Mouse (Mus musculus) neural tube, embryonic 14.5 days (tissue): ENCODE data around the gene Hoxb7. TPM values are rescaled to one million over a fixed set of nuclear protein-coding genes. Genes with fewer than 3 reads are reported as not detected.

Source experiments
- ATAC-seq: fragments of 200-750 bp; cut with Nextera tagmentation; 2 replicates; pipeline ENCODE4 v1.8.0; 2017; ENCODE audit warnings: low read depth, mild to moderate bottlenecking, moderate TSS enrichment, moderate library complexity
- H3K27ac ChIP-seq: fragments of 300-500 bp; sonication (generic); 2 replicates; pipeline ENCODE4 v1.5.1; 2014; ENCODE audit warnings: low read depth, mild to moderate bottlenecking, control low read depth, low read length, moderate library complexity, mixed read lengths
- H3K27me3 ChIP-seq: fragments of 300-500 bp; sonication (generic); 2 replicates; pipeline ENCODE4 v1.6.1; 2014; ENCODE audit warnings: low read length; ENCODE audit not compliant: control insufficient read depth, insufficient read depth
- H3K36me3 ChIP-seq: fragments of 300-500 bp; sonication (generic); 2 replicates; pipeline ENCODE4 v1.6.1; 2014; ENCODE audit warnings: low read length, mixed read lengths; ENCODE audit not compliant: control insufficient read depth, insufficient read depth
- H3K4me1 ChIP-seq: fragments of 300-500 bp; sonication (generic); 2 replicates; pipeline ENCODE4 v1.6.1; 2014; ENCODE audit warnings: low read length; ENCODE audit not compliant: control insufficient read depth, insufficient read depth
- H3K4me2 ChIP-seq: fragments of 300-500 bp; sonication (generic); 2 replicates; pipeline ENCODE4 v1.6.1; 2014; ENCODE audit warnings: mild to moderate bottlenecking, low read depth, low read length, control low read depth
- H3K4me3 ChIP-seq: fragments of 300-500 bp; sonication (generic); 2 replicates; pipeline ENCODE4 v1.5.1; 2014; ENCODE audit warnings: low read depth, low read length, control low read depth, mixed read lengths
- H3K9ac ChIP-seq: fragments of 300-500 bp; sonication (generic); replicated peaks from 2 replicates; pipeline ENCODE4 v1.6.1; 2014; ENCODE audit warnings: low read depth, mild to moderate bottlenecking, control low read depth, low read length, mixed read lengths
- H3K9me3 ChIP-seq: fragments of 300-500 bp; sonication (generic); 2 replicates; pipeline ENCODE4 v1.6.1; 2016; ENCODE audit warnings: low read length; ENCODE audit not compliant: control insufficient read depth
- WGBS: fragments of 180-500 bp; shearing (Covaris S2); extraction: QIAGEN DNeasy Blood & Tissue Kit; methylation state at CpG from one replicate; pipeline ENCODE4 v1.1.7; 2014; 5-methylcytosine and 5-hydroxymethylcytosine counted together
- polyA plus RNA-seq: library from polyadenylated mRNA; unstranded; fragments of >200 nt; fragmentation: Nextera tagmentation; extraction: Ambion mirVana; gene quantifications from 2 replicates; pipeline ENCODE4 v1.2.1, GENCODE M21; 2014

The Hoxb7 gene
- polyA plus RNA-seq, 1 experiment from 2014 or later, result 133 TPM

GRCm38 (mm10) chr11:96257141-96257540 is 29.3 kb upstream of the Hoxb7 start:
- 33% methylated on average over 2 of the region's 2 CpGs for WGBS
- Histone ChIP-seq H3K27ac (no peak overlapping the region), H3K36me3 (no peaks in the 10 kb centered on the region), H3K27me3 (0 out of 2 replicates have a peak, but pooled peaks cover 2% of the 10 kb centered on the region), H3K4me3 (no peak overlapping the region), H3K9ac (no peak overlapping the region), H3K9me3 (no peaks in the 10 kb centered on the region), H3K4me2 (peak overlapping the region; percentile 9; the same call in 1 of the 2 replicates), H3K4me1 (peaks cover 28% of the 10 kb centered on the region)
- ATAC-seq, result no peak

- H3K4me1 ChIP-seq, result peaks cover 38% of the 10 kb centered on the region
- H3K4me3 ChIP-seq, result no peak overlapping the region
- WGBS, result 5% methylated on average over 2 of the region's 2 CpGs
- H3K27ac ChIP-seq, result no peak overlapping the region
- no peaks in the 10 kb centered on the region for H3K9me3 ChIP-seq
- no peak overlapping the region for H3K9ac ChIP-seq
- no peak for ATAC-seq
- H3K27me3 ChIP-seq, result 0 out of 2 replicates have a peak, but pooled peaks cover 2% of the 10 kb centered on the region
- no peak overlapping the region for H3K4me2 ChIP-seq
- no peaks in the 10 kb centered on the region for H3K36me3 ChIP-seq
Observed at GRCm38 (mm10) chr11:96259038-96259437, 27.4 kb upstream of the Hoxb7 start.

- ATAC-seq, result no peak
- Histone ChIP-seq H3K27ac (no peak overlapping the region), H3K36me3 (no peaks in the 10 kb centered on the region), H3K4me3 (no peak overlapping the region), H3K27me3 (0 out of 2 replicates have a peak, but pooled peaks cover 2% of the 10 kb centered on the region), H3K4me1 (peaks cover 42% of the 10 kb centered on the region), H3K4me2 (no peak overlapping the region), H3K9me3 (no peaks in the 10 kb centered on the region), H3K9ac (no peak overlapping the region)
- 14% methylated on average over 1 of the region's 1 CpGs for WGBS
Observed at GRCm38 (mm10) chr11:96259511-96259910, 26.9 kb upstream of the Hoxb7 start.

- Histone ChIP-seq H3K4me1 (peaks cover 43% of the 10 kb centered on the region), H3K36me3 (no peaks in the 10 kb centered on the region), H3K4me3 (no peak overlapping the region; the same call in 1 of the 2 replicates), H3K9me3 (no peaks in the 10 kb centered on the region), H3K27me3 (0 out of 2 replicates have a peak, but pooled peaks cover 2% of the 10 kb centered on the region), H3K9ac (no peak overlapping the region), H3K27ac (peak overlapping the region; percentile 49; the same call in 1 of the 2 replicates), H3K4me2 (peak overlapping the region; percentile 28; the same call in 1 of the 2 replicates)
- WGBS, result 3% methylated on average over 23 of the region's 23 CpGs
- ATAC-seq, result peak; percentile 64; the same call in 1 of the 2 replicates
Observed at GRCm38 (mm10) chr11:96260310-96260970, 26.0 kb upstream of the Hoxb7 start.

- H3K36me3 ChIP-seq, result no peaks in the 10 kb centered on the region
- no peak overlapping the region for H3K4me3 ChIP-seq
- H3K9me3 ChIP-seq, result no peaks in the 10 kb centered on the region
- H3K27me3 ChIP-seq, result 0 out of 2 replicates have a peak, but pooled peaks cover 2% of the 10 kb centered on the region
- WGBS, result 4% methylated on average over 24 of the region's 24 CpGs
- H3K4me2 ChIP-seq, result peak overlapping the region; percentile 17; the same call in 1 of the 2 replicates
- H3K27ac ChIP-seq, result no peak overlapping the region
- peaks cover 43% of the 10 kb centered on the region for H3K4me1 ChIP-seq
- peak; percentile 32; the same call in 1 of the 2 replicates for ATAC-seq
- H3K9ac ChIP-seq, result no peak overlapping the region
Observed at GRCm38 (mm10) chr11:96261323-96261890, 25.0 kb upstream of the Hoxb7 start.

GRCm38 (mm10) chr11:96262262-96262830 is 24.1 kb upstream of the Hoxb7 start:
- H3K27me3 ChIP-seq, result 0 out of 2 replicates have a peak, but pooled peaks cover 2% of the 10 kb centered on the region
- ATAC-seq, result no peak
- H3K4me1 ChIP-seq, result peaks cover 44% of the 10 kb centered on the region
- H3K27ac ChIP-seq, result no peak overlapping the region
- H3K9me3 ChIP-seq, result no peaks in the 10 kb centered on the region
- H3K36me3 ChIP-seq, result no peaks in the 10 kb centered on the region
- WGBS, result 22% methylated on average over 6 of the region's 6 CpGs
- H3K4me2 ChIP-seq, result no peak overlapping the region
- H3K4me3 ChIP-seq, result no peak overlapping the region
- no peak overlapping the region for H3K9ac ChIP-seq

GRCm38 (mm10) chr11:96263636-96264389 is 22.6 kb upstream of the Hoxb7 start:
- ATAC-seq, result no peak
- Histone ChIP-seq H3K27me3 (no peaks in the 10 kb centered on the region), H3K36me3 (no peaks in the 10 kb centered on the region), H3K4me1 (peaks cover 52% of the 10 kb centered on the region), H3K27ac (peak overlapping the region; percentile 44; the same call in 1 of the 2 replicates), H3K4me3 (no peak overlapping the region), H3K9me3 (no peaks in the 10 kb centered on the region), H3K9ac (peak overlapping the region; percentile 47), H3K4me2 (peak overlapping the region; percentile 40)
- 10% methylated on average over 33 of the region's 33 CpGs for WGBS

- 0 out of 2 replicates have a peak overlapping the region, but pooled peaks have one; percentile 40 for H3K4me2 ChIP-seq
Observed at GRCm38 (mm10) chr11:96264390-96265020, 21.9 kb upstream of the Hoxb7 start.

More at GRCm38 (mm10) chr11:96264390-96265020, 21.9 kb upstream of the Hoxb7 start:
- no peaks in the 10 kb centered on the region for H3K36me3 ChIP-seq
- no peak overlapping the region for H3K4me3 ChIP-seq
- H3K27ac ChIP-seq, result no peak overlapping the region; the same call in 1 of the 2 replicates
- H3K9ac ChIP-seq, result peak overlapping the region; percentile 47; the same call in 1 of the 2 replicates
- no peaks in the 10 kb centered on the region for H3K9me3 ChIP-seq
- no peak for ATAC-seq
- H3K4me1 ChIP-seq, result peaks cover 59% of the 10 kb centered on the region
- no peaks in the 10 kb centered on the region for H3K27me3 ChIP-seq
- 30% methylated on average over 8 of the region's 8 CpGs for WGBS
